Mouse (Mus musculus) adrenal gland, postnatal 36 days (tissue): ENCODE data around the gene Ccdc17. TPM values are rescaled to one million over a fixed set of nuclear protein-coding genes. Genes with fewer than 3 reads are reported as not detected.
A peak's percentile ranks its signal among the peaks of the same experiment; 100 is the strongest.

ENCODE experiments used
- DNase-seq, 2 experiments: peaks; one replicate each; pipeline ENCODE4 v3.0.0; 2021; ENCODE audit warnings: mixed read lengths in 1 of 2
- total RNA-seq, 2 experiments: library from RNA; stranded (reverse); gene quantifications; 2 replicates each; pipeline ENCODE4 v1.2.3; 2021

Gene Ccdc17
- total RNA-seq, 2 experiments from 2014 or later = 9.1 to 12.1 TPM

DNA sequence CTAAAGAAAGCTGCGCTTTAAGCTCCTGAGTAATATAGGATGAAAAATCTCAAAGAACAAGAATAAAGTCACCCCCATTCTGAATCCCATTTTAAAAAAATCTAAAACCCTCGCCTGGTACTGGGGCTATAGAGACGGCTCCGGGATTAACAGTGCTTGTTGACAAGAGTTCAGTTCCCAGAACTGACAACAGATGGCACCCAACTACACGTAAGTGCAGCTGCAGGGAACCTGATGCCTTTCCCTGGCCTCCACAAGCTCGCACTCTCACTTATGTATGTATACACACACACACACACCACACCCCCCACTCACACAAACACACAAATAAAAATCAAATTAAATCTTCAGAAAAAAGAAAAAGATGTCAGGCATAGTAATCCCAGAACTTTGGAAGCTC lies 47.9 kb downstream of the Ccdc17 start:
- peak; percentile 33 to 57 for DNase-seq

DNA sequence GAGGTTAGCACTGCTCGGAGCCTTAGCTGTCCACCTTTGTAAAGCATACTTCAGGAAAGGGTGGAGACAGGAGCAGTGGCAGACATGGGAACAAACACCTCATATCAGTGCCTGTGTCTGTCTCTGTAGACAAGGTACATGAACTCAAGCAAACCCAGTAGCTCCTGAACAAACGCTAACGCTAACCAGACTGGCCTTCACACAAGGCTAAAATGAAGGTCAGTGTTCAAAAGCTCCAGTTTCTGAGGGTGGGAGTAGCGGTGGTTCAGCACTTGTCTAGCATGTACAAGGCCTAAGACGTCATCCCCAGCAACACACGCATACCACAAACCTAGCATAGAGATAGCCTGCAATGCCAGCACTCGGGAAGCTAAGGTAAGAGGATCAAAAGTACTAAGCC lies 49.2 kb downstream of the Ccdc17 start:
- peak; percentile 41 to 46 for DNase-seq

DNA sequence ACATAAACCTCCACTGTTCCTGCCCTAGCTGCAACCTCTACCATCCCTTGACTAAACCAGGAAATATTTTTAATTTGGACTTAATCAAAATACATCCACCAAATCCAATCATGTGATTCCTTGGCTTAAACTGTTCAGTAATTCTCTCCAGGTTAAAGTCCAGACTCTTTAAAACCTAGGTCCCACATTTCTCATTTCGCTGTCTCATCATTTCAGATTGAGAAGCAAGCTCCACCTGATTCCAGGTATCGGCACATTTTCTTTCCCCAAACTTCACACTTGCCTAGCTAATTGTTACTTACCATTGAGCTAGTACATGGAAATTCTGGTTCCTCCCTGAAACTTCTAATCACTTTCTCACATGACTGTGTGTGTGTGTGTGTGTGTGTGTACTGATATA lies 53.0 kb downstream of the Ccdc17 start:
- DNase-seq = no peak

Other genes with a start within 250 kb of the Ccdc17 start
- gene Mast2, start 132.5 kb upstream of the Ccdc17 start, total RNA-seq = 10 to 100 TPM; 37.2 to 44.0 TPM
- 10 to 100 TPM; 14.0 to 19.6 TPM for gene Ipp, start 89.1 kb upstream of the Ccdc17 start, total RNA-seq
- gene Tmem69, start 40.7 kb upstream of the Ccdc17 start, total RNA-seq = 10 to 100 TPM; 20.3 to 21.2 TPM
- gene Gpbp1l1, start 39.0 kb upstream of the Ccdc17 start, total RNA-seq = 10 to 100 TPM; 64.9 to 85.9 TPM
- 10 to 100 TPM; 29.8 to 35.0 TPM for gene Nasp, start 31.3 kb downstream of the Ccdc17 start, total RNA-seq
- 100 to 1,000 TPM; 864 to 917 TPM for gene Akr1a1, start 55.0 kb downstream of the Ccdc17 start, total RNA-seq
- gene Prdx1, start 88.9 kb downstream of the Ccdc17 start, total RNA-seq = 100 to 1,000 TPM; 682 to 824 TPM
- 10 to 100 TPM; 32.9 to 33.5 TPM for gene Mmachc, start 111.8 kb downstream of the Ccdc17 start, total RNA-seq
- gene Ccdc163, start 111.9 kb downstream of the Ccdc17 start, total RNA-seq = 10 to 100 TPM; 16.2 to 19.2 TPM
- 1 to 10 TPM; 2.9 to 5.9 TPM for gene Tesk2, start 124.3 kb downstream of the Ccdc17 start, total RNA-seq
- gene Toe1, start 211.0 kb downstream of the Ccdc17 start, total RNA-seq = 10 to 100 TPM; 16.9 to 20.8 TPM
- 1 to 10 TPM; 2.4 to 3.2 TPM for gene Mutyh, start 211.1 kb downstream of the Ccdc17 start, total RNA-seq
- gene Hpdl, start 225.1 kb downstream of the Ccdc17 start, total RNA-seq = 1 to 10 TPM; 1.9 to 2.6 TPM